Mouse (Mus musculus) kidney, postnatal 10 days (tissue): ENCODE results near the gene Itpkc.
"Not testable (repeated sequence)": the region's sequence is repeated elsewhere in the genome, so short reads cannot be mapped to it uniquely, and the experiment has no call there.

Experiments used
- DNase-seq: peaks from one replicate; pipeline ENCODE4 v3.0.0; 2021; ENCODE audit warnings: mixed read lengths

Itpkc gene

DNA sequence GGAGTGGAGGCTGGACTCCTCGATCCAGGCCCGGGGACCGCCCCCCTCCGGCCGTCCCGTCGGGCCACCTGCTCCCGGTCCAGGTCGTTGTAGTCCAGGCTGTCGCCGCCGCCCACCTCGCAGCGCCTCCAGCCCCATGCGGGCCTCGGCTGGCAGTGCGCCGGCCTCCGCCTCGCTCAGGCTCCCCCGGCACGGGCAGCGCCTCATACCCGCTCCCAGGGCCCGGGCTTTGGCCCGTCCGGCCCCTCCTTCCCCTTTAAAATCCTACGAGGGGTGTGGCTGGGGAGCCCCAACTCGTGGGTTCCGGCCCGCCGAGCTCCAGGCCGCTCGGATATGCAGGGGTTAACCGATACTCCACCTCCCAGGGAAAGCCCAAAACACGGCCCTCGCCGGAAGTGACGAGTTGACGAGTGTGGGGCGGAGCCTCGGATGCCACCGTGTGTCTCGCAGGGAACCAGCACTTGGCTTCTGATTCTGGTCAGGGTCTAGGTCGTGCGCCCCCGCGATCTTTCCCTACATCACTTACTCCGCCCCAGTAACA is at the start of gene Itpkc:
Gene Itpkc (minus strand): TSS at position 381 of the 541 bp plus-strand sequence.
- DNase-seq: peak; percentile 95

DNA sequence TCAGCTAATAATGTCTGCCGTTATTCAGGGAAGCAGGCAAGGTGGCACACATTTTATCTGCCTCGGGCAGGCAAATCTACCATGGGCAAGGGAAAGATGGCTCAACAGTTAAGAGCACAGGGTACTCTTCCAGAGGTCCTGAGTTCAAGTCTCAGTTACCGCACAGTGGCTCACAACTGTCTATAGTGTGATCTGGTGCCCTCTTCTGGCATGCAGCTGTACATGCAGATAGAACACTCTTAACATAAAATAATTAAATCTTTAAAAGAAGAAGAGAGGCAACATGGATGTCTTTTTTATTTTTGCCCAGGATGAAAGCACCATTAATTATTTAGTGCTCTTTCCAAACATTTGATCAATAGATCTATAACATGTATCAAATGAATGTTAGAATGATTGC is 48.7 kb upstream of the Itpkc start:
- no peak for DNase-seq

DNA sequence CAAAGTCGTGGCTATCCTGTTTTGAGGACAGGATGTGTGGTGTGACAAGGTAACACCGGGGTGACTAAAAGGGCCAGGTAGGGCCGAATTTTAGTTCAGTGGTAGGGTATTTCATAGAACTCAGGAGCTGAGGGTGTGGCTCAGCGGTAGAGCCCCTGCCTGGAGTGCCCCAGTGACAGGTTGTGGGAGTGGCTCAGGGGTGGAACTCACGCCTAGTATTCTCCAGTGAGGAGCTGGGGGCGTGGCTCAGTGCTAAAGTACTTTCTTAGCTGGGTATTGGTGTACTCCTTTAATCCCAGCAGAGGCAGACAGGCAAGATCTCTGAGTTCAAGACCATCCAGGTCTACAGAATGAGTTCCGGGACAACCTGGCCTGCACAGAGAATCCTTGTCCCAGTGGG is 47.6 kb upstream of the Itpkc start:
- no peak for DNase-seq

DNA sequence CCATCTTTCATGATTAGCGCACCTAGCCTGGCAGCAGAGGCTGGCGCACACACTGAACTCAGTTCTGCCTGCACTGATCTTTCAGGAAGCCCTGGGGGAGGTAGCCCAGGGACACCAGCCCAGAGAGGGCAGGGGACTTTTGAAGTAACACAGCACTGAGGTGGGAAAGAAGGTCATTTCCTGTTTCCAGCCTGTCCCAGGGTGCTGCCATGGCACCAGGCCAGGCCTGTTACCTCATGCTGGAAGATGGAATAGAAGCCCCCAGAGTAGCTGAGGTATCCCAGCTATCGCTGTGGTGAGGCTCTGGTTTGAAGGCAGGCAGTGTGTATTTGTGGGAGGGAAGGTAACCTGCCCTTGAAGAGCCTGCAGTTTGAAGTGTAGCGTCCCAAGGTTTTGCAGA is 46.5 kb upstream of the Itpkc start:
- DNase-seq: no peak

DNA sequence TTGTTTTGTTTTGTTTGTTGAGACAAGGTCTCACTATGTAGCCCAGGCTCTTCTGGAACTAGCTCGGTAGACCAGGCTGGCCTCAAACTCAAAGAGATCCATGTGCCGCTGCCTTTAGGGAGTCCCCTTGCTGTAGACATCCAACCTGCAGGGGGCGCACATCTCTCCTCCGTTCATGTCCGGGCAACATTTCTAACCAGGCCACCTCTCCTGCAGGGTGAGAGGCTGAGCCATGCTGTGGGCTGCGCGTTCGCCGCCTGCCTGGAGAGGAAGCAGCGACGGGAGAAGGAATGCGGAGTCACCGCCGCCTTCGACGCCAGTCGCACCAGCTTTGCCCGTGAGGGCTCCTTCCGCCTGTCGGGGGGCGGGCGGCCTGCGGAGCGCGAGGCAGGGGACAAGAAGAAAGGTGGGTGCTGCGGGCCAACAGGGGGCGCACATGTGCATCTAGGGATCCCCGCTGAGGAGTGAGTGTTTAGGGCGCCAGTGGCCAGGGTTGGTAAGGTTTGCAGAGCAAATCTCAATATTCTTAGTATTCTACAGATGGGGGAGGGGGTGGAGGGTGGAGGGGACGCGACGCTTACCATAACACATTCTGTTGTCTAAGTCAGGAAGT is 45.4 kb upstream of the Itpkc start:
- DNase-seq: peak; percentile 58

DNA sequence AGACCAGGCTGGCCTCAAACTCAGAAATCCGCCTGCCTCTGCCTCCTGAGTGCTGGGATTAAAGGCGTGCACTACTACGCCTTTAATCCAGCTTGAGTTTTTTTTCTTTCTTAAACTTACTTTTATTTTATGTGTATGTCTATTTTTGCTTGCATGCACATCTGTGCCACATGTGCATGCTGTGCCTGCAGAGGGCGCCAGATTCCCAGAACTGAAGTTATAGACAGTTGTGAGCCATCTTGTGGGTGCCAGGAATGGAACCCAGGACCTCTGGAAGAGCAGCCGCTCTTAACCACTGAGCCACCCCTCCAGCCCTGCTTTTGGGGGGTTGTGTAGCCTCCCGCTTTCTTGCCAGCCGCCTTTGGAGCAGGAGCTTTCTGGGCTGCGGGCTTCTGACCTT is 43.0 kb upstream of the Itpkc start:
- DNase-seq: no peak

DNA sequence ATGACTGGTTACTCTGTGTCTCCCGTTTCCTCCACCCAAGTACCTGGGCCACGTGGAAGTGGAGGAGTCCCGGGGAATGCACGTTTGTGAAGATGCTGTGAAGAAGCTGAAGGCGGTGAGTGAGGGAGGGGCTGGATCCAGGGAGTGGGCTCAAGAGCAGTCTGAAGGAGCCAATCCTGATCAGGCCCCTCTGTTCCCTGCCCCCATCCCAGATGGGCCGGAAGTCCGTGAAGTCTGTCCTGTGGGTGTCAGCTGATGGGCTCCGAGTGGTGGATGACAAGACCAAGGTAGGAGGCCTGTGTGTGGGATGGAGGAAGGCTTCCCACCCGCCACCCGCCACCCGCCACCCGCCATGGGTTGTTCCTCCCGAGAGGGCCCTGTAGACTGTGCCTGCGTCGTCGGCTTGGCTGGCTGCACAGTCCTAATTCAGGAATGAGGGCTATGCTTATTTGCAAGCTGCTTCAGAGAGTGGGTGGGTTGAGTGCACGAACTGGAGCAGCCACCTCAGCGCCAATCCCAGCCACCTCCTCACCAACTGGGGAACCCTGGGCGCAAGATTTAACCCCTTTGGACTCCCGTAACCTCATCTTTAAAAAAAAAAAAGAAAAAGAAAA is 38.2 kb upstream of the Itpkc start:
- no peak for DNase-seq

DNA sequence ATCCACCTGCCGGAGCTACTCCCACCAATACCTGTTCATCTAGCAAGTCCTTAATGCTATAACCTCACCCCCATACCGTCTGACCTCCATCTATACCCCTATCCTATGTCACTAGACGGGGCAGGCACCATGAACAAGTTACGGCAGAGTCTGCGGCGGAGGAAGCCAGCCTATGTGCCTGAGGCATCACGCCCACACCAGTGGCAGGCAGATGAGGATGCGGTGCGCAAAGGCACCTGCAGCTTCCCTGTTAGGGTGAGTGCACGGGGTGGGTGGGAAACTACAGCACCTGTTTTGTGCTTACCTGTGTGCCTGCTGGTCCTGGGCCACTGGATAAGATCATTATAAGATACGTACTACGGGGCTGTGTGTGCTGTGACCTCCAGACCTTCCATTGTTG is 36.3 kb upstream of the Itpkc start:
- DNase-seq: no peak

DNA sequence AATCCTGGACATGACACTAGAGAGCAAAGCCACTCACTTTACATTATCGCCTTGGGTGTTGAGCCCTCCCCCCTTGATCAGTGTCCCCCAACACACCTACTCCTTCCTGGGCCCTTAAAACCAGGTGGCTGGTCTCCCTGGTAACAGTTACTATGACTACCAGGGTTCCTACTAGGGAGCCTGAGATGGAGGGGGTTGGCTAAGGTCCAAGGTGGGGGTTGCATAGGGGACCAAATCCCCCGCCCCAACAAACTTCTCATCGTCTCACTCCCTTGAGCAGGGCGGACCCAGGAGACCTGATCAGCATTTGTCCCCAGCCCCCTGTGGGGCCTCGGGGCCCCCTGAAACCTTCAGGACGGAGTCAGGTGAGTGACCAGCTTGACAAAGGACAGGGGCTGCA is 33.4 kb upstream of the Itpkc start:
- no peak for DNase-seq

DNA sequence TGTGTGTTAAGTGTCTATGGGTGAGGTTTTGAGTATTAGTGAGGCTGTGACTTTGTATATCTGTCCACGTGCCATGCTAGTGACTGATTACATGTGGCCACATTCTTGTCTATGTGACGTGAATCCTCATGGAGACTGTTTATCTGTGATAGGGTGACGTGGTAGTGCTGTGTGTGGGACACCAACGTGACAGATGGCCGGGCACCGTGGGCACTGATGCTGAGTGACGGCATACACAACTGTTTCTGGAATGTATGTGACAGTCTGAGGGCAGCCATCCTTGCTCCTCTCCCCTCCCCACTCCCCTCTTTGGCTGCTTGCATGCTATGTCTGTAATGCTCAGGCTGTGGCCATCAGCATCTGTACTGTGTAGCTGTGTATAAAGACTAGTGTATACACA is 32.4 kb upstream of the Itpkc start:
- no peak for DNase-seq

DNA sequence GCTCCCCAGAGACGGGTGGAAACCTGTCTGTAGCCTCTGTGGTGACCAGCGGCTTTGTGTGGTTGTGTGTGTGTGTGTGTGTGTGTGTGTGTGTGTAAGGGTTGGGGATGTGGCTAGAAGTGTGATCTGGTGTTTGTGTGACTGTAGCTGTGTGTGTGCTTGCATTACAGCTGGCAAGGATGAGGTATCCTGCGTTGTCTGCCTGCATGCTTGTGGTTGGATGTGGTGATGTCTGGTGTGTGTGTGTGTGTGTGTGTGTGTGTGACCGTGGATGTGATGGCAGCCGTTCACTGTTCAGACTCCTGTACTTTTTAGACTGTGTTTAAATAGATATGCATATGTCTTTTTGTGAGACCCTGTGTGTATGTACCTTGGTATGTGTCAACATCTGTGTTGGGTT is 31.3 kb upstream of the Itpkc start:
- no peak for DNase-seq

DNA sequence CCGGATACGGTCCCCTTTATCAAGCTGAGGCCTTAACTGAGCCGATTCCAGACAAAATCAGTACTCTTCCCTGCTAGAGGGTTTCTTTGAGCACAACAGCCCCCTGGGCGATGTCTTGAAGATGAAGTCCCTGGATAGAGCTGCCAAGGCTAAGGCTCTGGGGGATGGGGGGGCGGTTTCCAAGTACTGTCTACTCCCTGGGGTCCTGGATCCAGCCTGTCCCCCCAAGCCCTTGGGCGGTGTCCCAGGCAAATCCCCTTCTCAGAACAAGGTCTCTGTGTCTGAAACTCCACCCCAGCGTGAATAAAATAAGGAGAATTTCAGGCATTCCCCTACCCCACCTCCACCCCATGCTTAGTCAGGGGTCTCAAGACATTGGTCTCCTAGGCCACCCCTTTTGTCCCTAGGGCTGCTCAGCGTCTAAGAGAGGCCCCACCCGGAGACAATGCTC is 30.8 kb upstream of the Itpkc start:
- peak; percentile 49 for DNase-seq

DNA sequence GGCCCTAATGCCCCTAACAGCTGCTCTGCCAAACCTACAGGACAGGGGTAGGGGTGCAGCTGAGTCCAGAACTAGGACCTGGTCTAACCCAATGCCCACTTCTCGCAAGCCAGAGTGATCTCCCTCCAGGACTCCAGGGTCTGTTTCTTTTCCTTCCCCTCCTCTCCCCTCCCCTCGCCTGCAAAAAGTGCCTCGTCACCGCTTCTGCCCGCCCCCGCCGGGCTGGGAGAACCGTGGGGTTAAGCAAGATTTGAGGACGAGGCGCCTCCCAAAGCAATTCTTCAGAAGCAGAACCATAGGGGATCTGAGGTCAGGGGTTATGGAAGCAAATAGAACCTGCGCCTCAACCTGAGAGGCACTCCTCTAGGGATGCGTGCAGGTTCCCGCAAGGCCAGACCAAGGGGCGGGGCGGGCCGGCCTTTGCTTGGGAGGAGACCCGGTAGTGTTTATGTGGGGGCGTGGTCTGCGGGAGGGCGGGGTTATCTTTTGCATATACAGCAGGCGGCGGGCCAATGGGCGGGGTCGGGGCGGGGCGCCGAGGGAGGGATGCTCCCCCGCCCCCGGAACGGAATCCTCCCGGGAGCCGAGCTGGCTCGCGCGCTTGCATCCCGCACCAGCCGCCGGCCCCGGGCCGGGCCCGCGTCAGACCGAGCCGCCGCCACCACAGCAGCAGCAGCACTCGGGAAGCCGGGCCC is 29.9 kb upstream of the Itpkc start, which contains the start of gene Numbl:
Gene Numbl (plus strand): TSS at position 229 of the 695 bp plus-strand sequence.
- peak; percentile 99 for DNase-seq

DNA sequence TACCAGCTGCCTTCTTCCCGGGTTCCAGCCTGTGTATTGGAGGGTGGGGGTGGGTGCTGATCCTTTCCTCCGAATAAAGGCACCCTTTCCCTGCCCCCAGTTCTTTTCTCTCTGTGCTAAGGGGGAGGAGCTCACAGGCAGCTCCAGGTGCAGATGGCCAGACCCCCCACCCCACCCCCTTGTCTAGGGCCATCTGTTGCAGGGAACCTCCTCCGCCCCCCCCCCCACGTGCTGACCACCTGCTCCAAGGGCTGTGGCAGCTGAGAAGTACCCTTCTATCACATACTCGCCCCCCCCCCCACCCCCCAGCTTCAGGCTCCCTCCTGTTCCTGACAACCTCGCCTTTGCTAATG is 29.4 kb upstream of the Itpkc start:
- no peak for DNase-seq

DNA sequence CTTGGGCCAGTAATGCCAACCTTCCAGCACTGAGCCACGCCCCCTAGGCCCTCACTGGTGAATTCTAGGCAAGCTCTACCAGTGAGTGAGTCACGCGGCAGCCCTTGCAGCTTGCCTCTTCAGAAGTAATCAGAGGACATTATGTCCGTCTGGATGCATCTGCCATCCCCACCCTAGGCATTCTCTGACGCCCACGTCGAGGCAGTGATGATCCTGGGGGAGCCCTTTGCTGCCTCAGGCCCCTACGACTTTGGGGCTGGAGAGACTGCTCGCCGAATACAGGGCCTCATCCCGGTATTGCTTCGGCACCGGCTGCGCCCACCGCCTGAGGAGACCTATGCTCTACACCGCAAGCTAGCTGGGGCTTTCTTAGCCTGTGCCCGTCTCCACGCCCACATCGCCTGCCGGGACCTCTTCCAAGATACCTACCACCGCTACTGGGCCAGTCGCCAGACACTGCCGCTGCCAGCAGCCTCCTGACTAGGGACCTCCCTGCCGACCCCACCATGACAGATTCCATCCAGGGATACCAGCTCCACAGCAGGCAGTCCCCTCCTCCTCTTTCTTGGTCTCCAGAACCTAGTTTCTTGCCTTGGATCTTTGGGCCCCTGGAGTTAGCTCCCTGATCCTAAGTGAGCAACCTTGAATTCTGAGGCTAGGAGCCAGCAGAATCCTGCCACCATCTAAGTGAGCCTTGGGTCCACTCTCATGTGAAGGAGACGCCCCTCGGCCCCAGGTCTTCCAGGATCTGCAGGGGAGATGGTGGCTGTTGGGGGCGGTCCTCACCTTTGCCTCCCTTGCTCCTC is 28.8 kb upstream of the Itpkc start:
- peak; percentile 68 for DNase-seq

DNA sequence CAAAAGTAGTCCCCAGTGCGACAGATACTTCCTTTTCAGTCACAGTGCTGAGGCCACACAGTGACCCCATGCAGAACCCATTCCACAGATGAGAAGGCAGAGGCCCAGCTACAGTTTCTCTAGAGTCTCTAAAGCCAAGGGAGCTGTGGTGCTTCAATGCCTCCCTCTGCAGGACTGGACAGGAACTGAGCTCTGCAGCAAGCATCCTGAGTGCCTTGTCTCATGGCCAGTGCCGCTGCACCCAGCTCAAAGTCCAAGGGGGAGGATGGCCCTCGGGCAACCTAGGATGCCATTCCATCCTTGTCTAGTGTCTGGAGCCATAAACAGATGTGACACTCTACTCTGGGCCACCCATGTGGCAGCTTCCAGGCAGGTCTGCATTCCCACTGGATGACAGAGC is 27.3 kb upstream of the Itpkc start:
- DNase-seq: peak; percentile 58

DNA sequence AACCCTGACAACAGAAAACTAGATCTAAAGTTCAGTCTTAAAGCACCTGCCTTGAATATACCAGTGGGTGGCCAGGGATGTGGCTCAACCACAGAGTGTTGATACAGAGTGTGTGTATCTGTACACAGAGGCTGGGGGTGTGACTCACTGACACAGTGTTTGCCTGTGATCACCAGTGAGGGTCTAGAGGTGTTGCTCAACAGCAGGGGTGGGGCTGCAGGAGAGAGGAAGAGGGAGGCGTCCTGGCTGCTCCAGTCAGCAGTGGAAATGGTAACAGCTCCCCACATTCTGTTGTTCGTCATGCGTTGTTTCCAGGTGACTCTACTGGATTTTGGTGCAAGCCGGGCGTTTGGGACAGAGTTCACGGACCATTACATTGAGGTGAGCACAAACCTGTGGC is 23.5 kb upstream of the Itpkc start:
- no peak for DNase-seq

DNA sequence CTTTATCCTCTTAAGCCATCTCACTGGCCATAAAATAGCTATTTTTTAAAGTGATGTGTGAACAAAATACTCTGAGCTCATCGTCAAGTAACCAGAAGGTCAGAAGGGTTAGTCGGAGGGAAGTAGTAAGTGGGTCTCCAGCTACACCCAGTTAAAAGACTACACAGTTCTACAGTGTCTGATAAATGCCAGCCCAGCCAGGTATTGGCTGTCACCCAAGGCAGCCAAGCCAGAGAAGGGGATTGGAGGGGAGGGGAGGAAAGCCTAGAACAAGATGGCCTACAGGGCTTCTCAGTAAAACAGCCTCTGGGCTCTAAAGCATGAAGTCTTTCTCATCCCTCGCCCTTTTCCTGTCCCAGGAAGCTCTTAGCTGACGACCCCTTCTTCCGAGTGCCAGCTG is 21.5 kb upstream of the Itpkc start:
- DNase-seq: no peak

DNA sequence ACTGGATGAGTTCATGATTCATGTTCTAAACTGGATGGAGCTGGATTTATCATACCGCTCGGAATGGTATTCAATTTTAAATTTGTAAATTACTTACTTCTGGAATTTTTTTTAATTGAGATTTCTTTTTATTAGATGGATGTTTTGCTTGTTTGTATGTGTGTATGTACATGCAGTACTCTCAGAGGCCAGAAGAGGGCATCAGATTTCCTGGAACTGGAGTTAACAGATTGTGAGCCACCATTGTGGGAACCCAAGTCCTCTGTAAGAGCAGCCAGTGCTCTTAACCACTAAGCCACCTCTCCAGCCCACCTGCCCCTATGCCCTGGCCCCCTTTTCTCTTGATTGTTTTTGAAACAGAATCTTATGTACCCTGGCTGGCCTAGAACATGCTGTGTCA is 20.7 kb upstream of the Itpkc start:
- DNase-seq: peak; percentile 51

DNA sequence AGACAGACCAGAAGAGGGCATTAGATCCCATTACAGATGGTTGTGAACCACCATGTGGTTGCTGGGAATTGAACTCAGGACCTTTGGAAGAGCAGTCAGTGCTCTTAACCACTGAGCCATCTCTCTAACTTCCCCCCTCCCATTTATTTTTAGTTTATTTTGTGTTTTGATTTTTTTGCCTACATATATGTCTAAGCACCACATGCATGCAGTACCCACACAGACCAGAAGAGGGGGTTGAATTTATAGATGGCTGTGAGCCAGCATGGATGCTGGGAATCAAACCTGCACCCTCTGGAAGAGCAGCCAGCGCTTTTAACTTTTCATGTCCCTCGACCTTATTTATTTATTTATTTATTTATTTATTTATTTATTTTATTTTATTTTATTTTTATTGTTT is 15.6 kb upstream of the Itpkc start:
- not testable (repeated sequence) for DNase-seq

DNA sequence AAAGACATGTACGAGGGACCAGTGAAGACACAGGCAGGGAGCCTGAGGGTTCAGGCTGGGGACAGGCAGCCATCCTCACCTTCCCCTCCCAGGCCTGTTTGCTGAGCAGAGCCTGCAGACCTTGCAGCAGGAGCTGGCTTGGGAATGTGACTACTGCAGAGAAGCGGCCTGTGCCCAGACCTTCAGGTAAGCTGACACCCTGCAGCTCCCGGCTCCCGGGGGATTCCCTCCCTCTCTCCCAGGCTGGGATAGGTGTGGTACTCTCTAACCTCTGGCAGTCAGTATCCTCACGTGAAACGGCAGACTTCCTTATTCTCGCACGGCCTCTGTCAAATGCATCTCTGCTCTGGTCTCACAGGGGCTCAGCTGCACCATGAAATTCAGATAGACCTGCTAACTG is 14.8 kb upstream of the Itpkc start:
- no peak for DNase-seq

DNA sequence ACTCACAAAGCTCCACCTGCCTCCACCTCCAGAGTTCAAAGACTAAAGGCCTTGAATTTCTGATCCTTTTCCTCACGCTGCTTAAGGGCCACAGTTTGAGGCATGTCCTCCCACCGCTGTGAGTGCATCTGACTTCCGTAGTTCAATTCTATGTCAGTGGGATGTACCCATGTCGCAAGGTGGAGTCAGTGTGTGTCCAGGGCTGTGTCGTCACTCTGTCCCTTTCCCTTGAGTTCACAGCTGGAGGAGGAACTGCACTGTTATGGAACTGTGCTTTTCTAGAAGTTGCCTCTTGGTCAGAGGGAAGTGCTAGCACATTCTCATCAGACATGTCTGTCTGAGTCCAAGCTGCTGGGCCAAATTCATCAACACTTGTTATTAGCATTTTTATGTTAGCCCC is 10.1 kb upstream of the Itpkc start:
- DNase-seq: no peak

DNA sequence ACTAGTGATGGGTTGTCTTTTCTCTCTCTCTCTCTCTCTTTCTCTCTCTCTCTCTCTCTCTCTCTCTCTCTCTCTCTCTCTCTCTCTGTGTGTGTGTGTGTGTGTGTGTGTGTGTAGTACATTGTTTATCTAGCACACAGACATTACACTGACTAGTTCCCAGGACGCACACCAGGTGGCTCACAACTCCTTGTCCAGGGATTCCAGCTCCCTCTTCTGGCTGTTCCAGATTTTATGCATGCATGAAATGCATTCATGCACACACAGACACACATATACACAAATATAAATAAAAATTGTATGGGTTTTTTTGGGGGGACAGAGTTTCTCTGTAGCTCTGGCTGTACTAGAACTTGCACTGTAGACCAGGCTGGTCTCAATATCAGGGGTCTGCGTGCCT is 9.1 kb upstream of the Itpkc start:
- DNase-seq: no peak
